Mouse (Mus musculus): ENCODE measurements around the gene Hmx1. TPM values are rescaled to one million over a fixed set of nuclear protein-coding genes. Genes with fewer than 3 reads are reported as not detected.

Hmx1 gene
- polyA plus RNA-seq (2015; fragmentation: Nextera tagmentation; extraction: Ambion mirVana) = not detected in 2 replicates

DNA sequence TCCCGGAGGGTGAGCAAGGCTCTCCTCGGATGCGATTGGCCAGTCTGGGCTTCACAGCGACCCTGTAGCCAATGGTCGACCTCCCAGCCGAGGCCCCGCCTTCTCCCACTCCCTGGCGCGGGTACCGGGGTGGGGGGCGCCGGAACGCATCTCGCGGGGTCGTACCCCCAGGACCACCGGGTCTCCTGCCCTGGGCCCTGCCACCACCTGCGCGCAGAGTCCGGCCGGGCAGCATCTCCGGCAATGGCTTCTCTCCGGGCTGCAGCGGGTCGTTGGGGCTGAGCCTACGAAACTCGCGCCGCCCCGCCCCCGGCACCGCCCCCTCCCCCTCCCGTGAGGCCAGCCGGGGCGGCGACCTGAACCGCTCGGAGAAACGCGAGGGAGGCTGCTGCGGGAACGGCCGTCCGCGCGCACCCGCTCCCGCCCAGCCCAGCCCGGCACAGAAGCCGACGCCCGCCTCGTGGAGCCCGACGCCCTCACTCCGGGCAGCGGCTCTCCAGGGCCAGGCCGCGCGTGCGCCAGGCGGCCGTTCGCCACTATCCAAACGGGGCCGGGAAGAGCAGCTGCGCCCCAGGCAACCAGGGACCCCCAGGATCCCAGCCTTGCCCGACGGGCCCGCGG is at the start of gene Hmx1:
Hmx1 (plus strand) TSS at position 618 of the 621 bp plus-strand sequence.
- no peak within 1 kb of the TSS for H3K27ac ChIP-seq
- WGBS = under 1% methylated on average over 59 of the region's 71 CpGs

DNA sequence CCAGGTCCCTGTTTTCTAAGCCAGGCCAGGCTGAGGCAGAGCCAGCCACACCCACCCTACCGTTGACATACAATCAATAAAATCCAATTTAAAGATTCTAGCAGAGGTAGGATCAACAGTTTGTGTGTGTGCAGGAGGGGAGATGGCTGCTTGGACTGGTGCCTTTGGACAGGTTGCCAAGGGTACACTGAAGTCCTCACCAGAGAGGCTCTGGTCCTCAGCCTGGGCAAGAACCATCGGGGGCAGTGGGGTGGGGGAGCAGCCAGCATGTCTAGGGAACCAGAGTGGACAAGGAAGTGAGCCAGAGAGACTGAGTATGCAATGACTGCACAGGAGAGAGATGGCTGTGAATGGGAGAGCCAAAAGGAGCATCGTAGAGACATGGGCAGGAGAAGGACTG is 43.8 kb upstream of the Hmx1 start:
- Histone ChIP-seq H3K9me3 (no peaks in the 10 kb centered on the region), H3K9ac (no peak overlapping the region), H3K27ac (no peak overlapping the region), H3K4me3 (no peak overlapping the region), H3K4me2 (no peak overlapping the region), H3K27me3 (no peaks in the 10 kb centered on the region), H3K36me3 (no peaks in the 10 kb centered on the region), H3K4me1 (no peaks in the 10 kb centered on the region)
- 74% methylated on average over 3 of the region's 3 CpGs for WGBS
- no peak for ATAC-seq (ENCODE audit: insufficient number of reproducible peaks, low FRiP score, low TSS enrichment, low read depth)

More for the DNA sequence above, at the start of gene Hmx1:
- H3K27me3 ChIP-seq = peaks cover 100% of the 10 kb centered on the region
- H3K9ac ChIP-seq = no peak within 1 kb of the TSS
- H3K36me3 ChIP-seq = no peaks in the 10 kb centered on the region
- H3K4me2 ChIP-seq = peak within 1 kb of the TSS; percentile 89
- peak; percentile 74 for ATAC-seq (ENCODE audit: insufficient number of reproducible peaks, low FRiP score, low TSS enrichment, low read depth)
- H3K4me3 ChIP-seq = peak within 1 kb of the TSS; percentile 55
- H3K9me3 ChIP-seq = no peaks in the 10 kb centered on the region
- H3K4me1 ChIP-seq = peaks cover 32% of the 10 kb centered on the region

DNA sequence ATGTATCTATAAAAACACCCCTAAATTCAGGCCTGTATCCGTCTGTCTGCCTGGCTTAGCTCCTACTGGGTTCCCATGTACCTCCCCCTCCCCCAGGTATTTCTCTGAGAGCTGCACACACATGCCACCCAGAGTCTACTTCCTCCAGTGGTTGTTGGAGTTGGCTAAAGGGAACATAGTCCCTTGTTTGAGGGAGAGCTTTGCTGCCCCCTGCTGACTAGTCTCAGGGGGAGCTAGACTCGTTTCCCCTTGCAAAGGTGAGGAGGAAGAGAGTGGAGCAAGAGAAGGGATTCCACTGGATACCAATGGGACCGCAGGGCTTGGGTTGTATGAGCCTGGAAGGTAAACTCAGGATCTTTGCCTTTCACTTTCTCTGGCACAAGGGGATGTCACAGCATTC is 40.1 kb upstream of the Hmx1 start:
- Histone ChIP-seq H3K4me2 (no peak overlapping the region), H3K36me3 (no peaks in the 10 kb centered on the region), H3K27me3 (no peaks in the 10 kb centered on the region), H3K4me1 (no peaks in the 10 kb centered on the region), H3K9ac (no peak overlapping the region), H3K27ac (no peak overlapping the region), H3K9me3 (no peaks in the 10 kb centered on the region), H3K4me3 (no peak overlapping the region)
- no peak for ATAC-seq (ENCODE audit: insufficient number of reproducible peaks, low FRiP score, low TSS enrichment, low read depth)
- WGBS = 20% methylated on average over 3 of the region's 3 CpGs

DNA sequence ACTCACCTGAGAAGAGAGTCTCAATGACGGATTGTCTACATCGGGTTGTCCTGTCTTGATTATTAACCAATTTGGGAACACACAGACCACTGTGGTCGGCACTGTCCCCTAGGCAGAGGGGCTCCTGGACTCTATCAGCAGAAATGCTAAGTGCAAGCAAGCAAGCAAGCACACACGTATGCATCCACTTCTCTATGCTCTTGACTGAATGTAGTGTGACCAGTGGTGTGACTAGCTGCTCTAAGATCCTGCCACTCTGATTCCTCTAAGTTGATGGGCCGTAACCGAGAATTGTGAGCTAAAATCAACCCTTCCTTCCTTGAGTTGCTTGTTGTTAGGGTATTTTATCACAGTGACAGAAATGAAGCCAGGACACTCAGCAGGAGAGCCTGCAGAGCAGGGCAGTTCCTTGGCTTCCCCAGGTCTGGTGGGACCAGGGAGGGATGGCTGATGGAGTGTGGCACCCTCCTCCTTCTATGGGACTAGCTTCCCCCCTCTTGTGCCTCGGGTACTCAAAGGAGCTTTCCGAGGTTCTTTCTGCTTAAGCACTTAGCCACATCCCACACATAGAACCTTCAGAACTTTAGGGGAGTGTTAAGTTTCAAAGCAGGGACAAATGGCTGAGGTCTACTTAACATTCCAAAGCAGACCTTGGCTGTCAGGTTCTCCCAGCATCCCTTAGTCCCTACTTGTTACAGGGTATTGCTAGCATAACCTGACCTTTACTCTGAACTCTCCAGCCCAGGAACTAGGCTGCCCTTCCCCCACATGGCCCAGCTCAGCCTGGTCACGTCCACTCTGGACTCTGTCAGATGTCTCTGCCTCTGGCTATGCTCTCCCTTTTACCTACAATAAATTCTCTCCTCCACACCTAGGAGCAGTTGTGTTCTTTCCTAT is 31.1 kb upstream of the Hmx1 start:
- Histone ChIP-seq H3K9me3 (no peaks in the 10 kb centered on the region), H3K36me3 (no peaks in the 10 kb centered on the region), H3K27ac (no peak overlapping the region), H3K9ac (no peak overlapping the region), H3K4me1 (no peaks in the 10 kb centered on the region), H3K4me2 (no peak overlapping the region), H3K4me3 (no peak overlapping the region), H3K27me3 (peaks cover 5% of the 10 kb centered on the region)
- 45% methylated on average over 9 of the region's 9 CpGs for WGBS
- no peak for ATAC-seq (ENCODE audit: insufficient number of reproducible peaks, low FRiP score, low TSS enrichment, low read depth)

DNA sequence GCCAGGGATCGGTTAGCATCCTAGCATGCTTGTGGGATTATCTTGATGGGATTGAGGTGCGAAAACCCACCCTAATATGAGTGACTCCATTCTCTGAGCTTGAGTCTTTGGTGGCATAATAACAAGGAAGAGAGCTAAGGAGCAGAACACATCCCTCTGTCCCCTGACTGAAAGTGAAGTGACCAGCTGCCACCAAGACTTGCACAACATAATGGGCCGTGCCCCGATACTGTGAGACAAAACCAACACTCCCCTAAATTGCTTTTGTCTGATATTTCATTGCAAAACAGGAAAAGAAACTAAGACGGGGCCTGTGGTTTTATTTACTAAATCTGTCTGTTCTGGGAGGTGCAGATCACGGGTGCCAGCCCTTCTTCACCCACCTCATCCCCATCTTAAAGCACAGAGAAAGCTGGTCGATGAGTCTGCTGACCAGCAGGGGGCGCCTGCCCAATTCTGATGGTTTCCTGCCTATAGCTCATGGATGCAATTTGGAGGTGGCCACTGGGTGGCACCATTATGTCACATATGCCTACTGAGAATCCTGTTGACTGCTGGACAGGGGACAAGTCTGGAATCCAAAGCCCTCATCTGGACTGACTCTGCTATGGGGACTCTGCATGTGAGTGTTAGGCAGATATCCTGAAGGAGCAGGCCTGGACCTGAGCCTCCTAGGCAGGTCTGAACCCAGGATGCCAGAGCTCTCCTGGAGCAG is 27.2 kb upstream of the Hmx1 start:
- no peaks in the 10 kb centered on the region for H3K4me1 ChIP-seq
- no peaks in the 10 kb centered on the region for H3K36me3 ChIP-seq
- peaks cover 37% of the 10 kb centered on the region for H3K27me3 ChIP-seq
- H3K9me3 ChIP-seq = no peaks in the 10 kb centered on the region
- H3K4me3 ChIP-seq = no peak overlapping the region
- no peak for ATAC-seq (ENCODE audit: insufficient number of reproducible peaks, low FRiP score, low TSS enrichment, low read depth)
- no peak overlapping the region for H3K9ac ChIP-seq
- H3K27ac ChIP-seq = no peak overlapping the region
- no peak overlapping the region for H3K4me2 ChIP-seq
- whole genome bisulfite sequencing = 44% methylated on average over 8 of the region's 8 CpGs

DNA sequence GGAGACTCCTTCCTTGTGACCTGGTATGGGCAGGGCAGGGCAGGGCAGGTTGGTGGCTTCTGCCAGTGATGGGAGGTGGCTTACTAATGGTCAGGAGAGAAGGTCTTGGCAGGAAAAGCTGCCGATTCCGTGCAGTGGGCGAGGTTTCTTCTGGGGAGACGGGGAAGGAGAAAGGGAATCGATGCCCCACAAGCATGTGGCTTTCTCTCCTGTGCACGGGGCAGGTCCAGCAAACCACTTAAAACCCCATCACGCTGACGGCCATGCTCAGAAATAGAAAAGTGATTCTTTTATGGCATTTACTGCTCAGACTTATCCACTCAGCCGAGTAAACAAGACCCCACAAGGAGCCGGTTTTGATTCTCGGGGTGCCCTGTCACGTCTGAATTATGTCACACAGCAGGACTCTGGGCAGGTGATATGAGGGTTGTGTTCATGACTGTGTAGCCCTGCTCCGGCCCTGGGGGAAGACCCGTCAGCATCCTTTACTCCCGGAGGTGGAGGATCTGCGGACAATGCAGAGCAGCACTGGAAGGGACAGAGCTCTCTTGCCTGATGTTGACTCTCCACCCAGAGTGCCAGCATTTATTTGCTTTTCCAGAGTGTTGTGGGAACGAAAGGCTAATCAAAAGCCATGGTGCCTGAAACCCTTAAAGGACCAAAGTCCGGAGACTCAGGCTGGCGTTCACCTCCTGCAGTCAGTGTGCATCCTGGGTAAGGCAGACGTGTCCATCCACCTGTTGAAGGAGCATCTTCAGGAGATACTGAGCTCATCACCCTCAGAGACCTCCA is 22.5 kb upstream of the Hmx1 start:
- Histone ChIP-seq H3K9ac (no peak overlapping the region), H3K36me3 (no peaks in the 10 kb centered on the region), H3K9me3 (no peaks in the 10 kb centered on the region), H3K27me3 (peaks cover 66% of the 10 kb centered on the region), H3K4me2 (no peak overlapping the region), H3K4me3 (no peak overlapping the region), H3K27ac (no peak overlapping the region), H3K4me1 (no peaks in the 10 kb centered on the region)
- no peak for ATAC-seq (ENCODE audit: insufficient number of reproducible peaks, low FRiP score, low TSS enrichment, low read depth)
- 54% methylated on average over 20 of the region's 20 CpGs for WGBS

DNA sequence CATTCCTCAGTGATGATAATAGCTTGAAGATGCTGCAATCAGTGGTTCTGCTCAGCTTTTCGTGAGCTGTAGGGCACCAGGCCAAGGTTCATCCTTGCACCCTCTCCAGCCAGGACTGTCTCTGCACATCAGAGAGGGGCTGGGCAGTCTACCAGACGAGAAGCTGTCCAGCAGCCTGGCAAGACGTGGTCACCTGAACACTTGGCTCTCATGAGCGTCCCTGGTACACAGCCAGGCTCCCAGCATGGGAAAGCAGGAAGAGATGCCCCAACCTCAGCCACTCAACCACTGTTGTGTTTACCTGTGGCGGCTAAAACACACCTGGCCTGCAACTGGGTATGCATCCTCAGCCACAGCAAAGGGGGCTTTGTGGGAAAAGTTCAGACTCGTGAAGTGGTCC is 20.0 kb upstream of the Hmx1 start:
- no peaks in the 10 kb centered on the region for H3K9me3 ChIP-seq
- no peaks in the 10 kb centered on the region for H3K36me3 ChIP-seq
- WGBS = 64% methylated on average over 6 of the region's 6 CpGs
- no peak overlapping the region for H3K9ac ChIP-seq
- no peak overlapping the region for H3K27ac ChIP-seq
- no peak overlapping the region for H3K4me3 ChIP-seq
- no peaks in the 10 kb centered on the region for H3K4me1 ChIP-seq
- no peak overlapping the region for H3K4me2 ChIP-seq
- no peak for ATAC-seq (ENCODE audit: insufficient number of reproducible peaks, low FRiP score, low TSS enrichment, low read depth)
- H3K27me3 ChIP-seq = peaks cover 62% of the 10 kb centered on the region

DNA sequence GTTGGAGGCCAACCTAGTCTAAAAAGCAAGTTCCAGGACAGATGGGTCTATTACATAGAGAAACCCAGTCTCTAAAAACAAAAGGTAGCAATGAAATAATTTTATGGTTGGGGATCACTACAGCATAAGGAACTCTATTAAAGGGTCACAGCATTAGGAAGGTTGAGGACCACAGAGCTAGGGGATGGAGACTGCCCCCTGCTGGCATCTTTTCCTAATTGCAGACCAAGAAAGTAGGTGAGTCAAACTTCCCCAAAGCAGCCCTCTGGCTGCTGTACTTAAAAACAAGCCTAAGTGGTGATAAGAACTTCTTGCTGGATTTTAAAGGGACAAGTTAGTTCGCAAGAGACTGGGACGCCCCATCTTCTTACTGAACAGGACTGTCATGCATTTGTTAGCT is 9.8 kb upstream of the Hmx1 start:
- Histone ChIP-seq H3K27me3 (peaks cover 90% of the 10 kb centered on the region), H3K27ac (no peak overlapping the region), H3K4me1 (no peaks in the 10 kb centered on the region), H3K9ac (no peak overlapping the region), H3K9me3 (no peaks in the 10 kb centered on the region), H3K4me2 (no peak overlapping the region), H3K36me3 (no peaks in the 10 kb centered on the region), H3K4me3 (no peak overlapping the region)
- no peak for ATAC-seq (ENCODE audit: insufficient number of reproducible peaks, low FRiP score, low TSS enrichment, low read depth)
- 54% methylated on average over 2 of the region's 2 CpGs for WGBS

DNA sequence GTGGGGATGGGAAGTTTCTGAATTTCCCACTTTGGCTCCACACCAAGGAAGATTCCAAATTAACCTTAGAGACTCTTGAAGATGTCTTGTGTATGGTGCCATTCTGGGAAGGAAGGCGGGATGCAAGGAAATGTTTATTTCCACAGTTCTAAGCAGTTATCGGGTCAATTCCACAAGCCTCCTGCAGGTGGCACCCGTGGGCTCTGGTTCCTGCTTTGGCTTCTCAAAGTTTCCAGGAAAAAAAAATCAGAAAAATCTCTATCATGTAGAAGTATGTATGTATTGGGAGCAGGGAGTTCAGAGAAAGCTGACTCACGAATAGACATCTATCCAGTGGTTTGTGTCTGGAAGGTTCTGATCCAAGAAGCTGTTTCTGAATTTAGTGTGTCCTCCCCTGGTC is 9.1 kb upstream of the Hmx1 start:
- H3K9me3 ChIP-seq = no peaks in the 10 kb centered on the region
- WGBS = 2% methylated on average over 4 of the region's 4 CpGs
- H3K4me2 ChIP-seq = no peak overlapping the region
- no peak overlapping the region for H3K27ac ChIP-seq
- no peak overlapping the region for H3K9ac ChIP-seq
- H3K4me1 ChIP-seq = 0 out of 2 replicates have a peak, but pooled peaks cover 3% of the 10 kb centered on the region
- no peaks in the 10 kb centered on the region for H3K36me3 ChIP-seq
- ATAC-seq (ENCODE audit: insufficient number of reproducible peaks, low FRiP score, low TSS enrichment, low read depth) = no peak
- H3K27me3 ChIP-seq = peaks cover 97% of the 10 kb centered on the region
- no peak overlapping the region for H3K4me3 ChIP-seq

DNA sequence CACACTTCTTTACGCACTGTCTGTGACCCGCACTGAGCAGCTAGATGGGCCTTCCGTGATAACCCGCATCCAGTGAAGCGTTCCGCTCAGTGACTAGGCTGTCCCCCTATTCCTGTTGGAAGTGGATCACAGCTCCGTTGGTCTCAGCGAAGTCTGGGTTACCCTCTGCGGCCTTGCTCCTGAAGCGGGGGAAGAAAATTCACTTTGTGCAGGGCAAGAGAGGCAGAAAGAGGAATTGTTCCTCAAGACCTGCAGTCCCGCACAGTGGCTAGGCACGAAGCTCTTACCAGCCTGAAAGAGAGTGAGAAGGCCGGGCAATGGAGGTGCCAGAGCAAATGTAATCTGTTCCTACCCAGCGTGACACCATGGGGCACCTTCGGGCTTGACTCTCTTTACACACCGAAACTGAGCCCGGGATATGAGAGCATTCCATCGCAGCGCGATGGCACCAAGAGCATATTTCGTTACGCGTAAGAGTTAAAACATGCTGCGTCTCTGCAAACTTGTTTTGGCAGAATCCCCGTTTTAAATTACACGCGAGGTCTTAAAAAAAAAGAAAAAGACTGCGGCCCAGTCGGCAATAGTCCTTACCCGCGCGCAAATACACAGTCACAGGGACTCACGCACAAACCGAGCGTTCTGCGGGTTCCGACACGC is 946 bp upstream of the Hmx1 start:
- H3K27me3 ChIP-seq = peaks cover 100% of the 10 kb centered on the region
- ATAC-seq (ENCODE audit: insufficient number of reproducible peaks, low FRiP score, low TSS enrichment, low read depth) = no peak
- peaks cover 32% of the 10 kb centered on the region for H3K4me1 ChIP-seq
- H3K4me2 ChIP-seq = peak overlapping the region; percentile 89
- no peaks in the 10 kb centered on the region for H3K36me3 ChIP-seq
- H3K9ac ChIP-seq = no peak overlapping the region
- peak overlapping the region; percentile 55 for H3K4me3 ChIP-seq
- H3K9me3 ChIP-seq = no peaks in the 10 kb centered on the region
- WGBS = 2% methylated on average over 38 of the region's 38 CpGs
- no peak overlapping the region for H3K27ac ChIP-seq

DNA sequence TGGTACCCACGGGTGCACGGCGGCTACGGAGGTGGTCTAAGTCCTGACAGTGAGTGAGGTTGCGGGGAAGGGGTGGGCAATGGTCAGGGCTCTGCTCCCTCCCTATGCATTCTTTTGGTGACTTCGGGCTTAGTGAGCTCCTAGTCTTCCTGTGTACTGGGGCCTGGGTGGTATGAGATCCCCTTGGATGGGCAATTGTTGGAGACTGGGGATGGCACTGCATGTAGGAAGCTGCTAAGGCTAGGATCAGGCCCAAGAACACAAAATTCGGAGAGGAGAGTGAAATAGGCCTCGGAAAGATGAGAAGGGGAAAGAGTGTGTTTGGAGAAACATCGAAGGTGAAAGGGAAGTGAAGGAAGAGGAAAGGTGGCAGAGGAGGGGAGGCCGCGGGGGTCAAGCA is 533 bp downstream of the Hmx1 start:
- Histone ChIP-seq H3K9ac (no peak overlapping the region), H3K36me3 (no peaks in the 10 kb centered on the region), H3K4me3 (peak overlapping the region; percentile 55)

More for the DNA sequence above, 533 bp downstream of the Hmx1 start:
- H3K4me2 ChIP-seq = peak overlapping the region; percentile 89
- no peak overlapping the region for H3K27ac ChIP-seq
- peaks cover 100% of the 10 kb centered on the region for H3K27me3 ChIP-seq
- WGBS = 6% methylated on average over 11 of the region's 11 CpGs
- ATAC-seq (ENCODE audit: insufficient number of reproducible peaks, low FRiP score, low TSS enrichment, low read depth) = no peak
- no peaks in the 10 kb centered on the region for H3K9me3 ChIP-seq
- peaks cover 32% of the 10 kb centered on the region for H3K4me1 ChIP-seq
